Mouse (Mus musculus) retina, postnatal 7 days (tissue): ENCODE results near the gene Tnk2.

Experiments used
- DNase-seq: peaks from one replicate; pipeline ENCODE4 v3.0.0-alpha.2; 2012; ENCODE audit warnings: low read depth, low spot score

Tnk2 gene

GRCm38 (mm10) chr16:32659385-32659784, 15.7 kb downstream of the Tnk2 start:
- DNase-seq = peak; percentile 73

GRCm38 (mm10) chr16:32660095-32660494, 16.4 kb downstream of the Tnk2 start:
- no peak for DNase-seq

GRCm38 (mm10) chr16:32660557-32661321, 17.1 kb downstream of the Tnk2 start:
- DNase-seq = peak; percentile 68

GRCm38 (mm10) chr16:32661493-32661921, 17.8 kb downstream of the Tnk2 start:
- no peak for DNase-seq

GRCm38 (mm10) chr16:32662372-32662771, 18.7 kb downstream of the Tnk2 start:
- no peak for DNase-seq

- no peak for DNase-seq
These were observed 19.7 kb downstream of the Tnk2 start for GRCm38 (mm10) chr16:32663231-32663858.

- no peak for DNase-seq
These were observed 20.5 kb downstream of the Tnk2 start for GRCm38 (mm10) chr16:32664211-32664610.

GRCm38 (mm10) chr16:32665851-32666665, 22.4 kb downstream of the Tnk2 start:
- DNase-seq = no peak

- DNase-seq = no peak
These were observed 23.2 kb downstream of the Tnk2 start for GRCm38 (mm10) chr16:32666671-32667551.

GRCm38 (mm10) chr16:32667552-32667872, 23.8 kb downstream of the Tnk2 start:
- no peak for DNase-seq

GRCm38 (mm10) chr16:32668030-32668429, 24.4 kb downstream of the Tnk2 start:
- DNase-seq = no peak

- no peak for DNase-seq
These were observed 24.8 kb downstream of the Tnk2 start for GRCm38 (mm10) chr16:32668472-32668871.

GRCm38 (mm10) chr16:32669243-32669642, 25.6 kb downstream of the Tnk2 start:
- DNase-seq = no peak

- no peak for DNase-seq
These were observed 26.9 kb downstream of the Tnk2 start for GRCm38 (mm10) chr16:32670354-32671124.

- DNase-seq = no peak
These were observed 27.7 kb downstream of the Tnk2 start for GRCm38 (mm10) chr16:32671206-32671887.

GRCm38 (mm10) chr16:32672250-32672649, 28.6 kb downstream of the Tnk2 start:
- DNase-seq = no peak

- DNase-seq = no peak
These were observed 29.3 kb downstream of the Tnk2 start for GRCm38 (mm10) chr16:32672861-32673560.

GRCm38 (mm10) chr16:32674121-32674740, 30.6 kb downstream of the Tnk2 start:
- DNase-seq = no peak
